Mouse (Mus musculus): ENCODE data around the gene Tmem26.

Tmem26 gene

GRCm38 (mm10) chr10:68759238-68759637, 35.8 kb downstream of the Tmem26 start:
- DNase-seq, result no peak

- no peak for DNase-seq
These were observed 36.3 kb downstream of the Tmem26 start for GRCm38 (mm10) chr10:68759789-68760188.

DNA sequence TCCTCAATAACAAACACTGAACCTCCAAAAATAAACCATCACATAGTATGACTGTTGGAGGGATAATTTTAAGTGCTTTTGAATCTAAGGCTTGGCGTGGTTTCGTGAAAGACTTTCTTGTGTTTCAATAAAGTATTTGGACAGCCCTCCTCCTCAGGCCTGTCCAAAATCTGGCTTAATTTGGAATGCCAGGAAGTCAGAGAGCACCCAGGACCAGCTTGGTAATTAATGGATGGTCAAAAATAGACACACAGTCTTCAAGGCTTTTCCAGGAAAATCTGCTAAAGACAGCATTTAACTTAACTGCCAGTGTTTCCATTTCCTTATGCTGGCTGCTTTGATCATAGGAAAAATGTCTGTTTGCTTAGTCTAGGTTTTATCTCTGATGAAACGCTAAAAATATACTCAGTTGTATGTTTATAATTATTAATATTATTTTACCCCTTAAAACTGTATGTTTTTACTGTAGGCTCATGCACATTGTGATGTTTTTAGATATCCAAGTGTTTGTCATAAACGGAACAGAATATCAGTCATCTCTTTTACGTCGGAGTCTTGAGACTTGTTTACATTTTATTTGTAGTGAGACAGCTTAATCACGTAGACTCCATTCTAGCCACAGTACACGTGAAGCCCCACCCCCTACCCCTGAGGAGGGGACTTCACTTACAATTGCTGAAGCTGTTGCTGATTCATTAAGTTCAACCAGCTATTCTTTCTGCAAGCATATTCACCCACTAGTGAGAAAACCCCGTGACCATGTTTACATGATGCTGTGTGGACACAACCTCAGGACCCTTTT, 57.8 kb downstream of the Tmem26 start:
- no peak for DNase-seq

- no peak for DNase-seq
These were observed 59.3 kb downstream of the Tmem26 start for GRCm38 (mm10) chr10:68782724-68783123.

DNA sequence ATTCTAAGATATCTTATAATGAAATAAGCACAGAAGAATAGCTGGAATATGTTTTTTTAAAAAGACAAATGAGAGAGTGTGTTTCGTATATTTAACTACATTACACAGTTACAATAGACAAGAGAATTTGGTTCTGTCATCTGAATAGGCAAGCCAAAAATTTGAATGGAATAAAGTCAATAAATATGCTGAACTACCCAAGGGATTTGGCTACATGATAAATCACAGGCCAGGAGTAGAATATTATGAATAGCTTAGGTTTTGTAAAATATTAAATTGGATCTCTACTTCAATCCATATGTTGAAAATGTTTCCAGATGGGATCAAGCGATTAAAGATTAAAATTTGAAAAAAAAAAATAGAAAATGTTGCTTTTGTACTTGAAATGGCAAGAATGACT, 60.4 kb downstream of the Tmem26 start:
- no peak for DNase-seq

DNA sequence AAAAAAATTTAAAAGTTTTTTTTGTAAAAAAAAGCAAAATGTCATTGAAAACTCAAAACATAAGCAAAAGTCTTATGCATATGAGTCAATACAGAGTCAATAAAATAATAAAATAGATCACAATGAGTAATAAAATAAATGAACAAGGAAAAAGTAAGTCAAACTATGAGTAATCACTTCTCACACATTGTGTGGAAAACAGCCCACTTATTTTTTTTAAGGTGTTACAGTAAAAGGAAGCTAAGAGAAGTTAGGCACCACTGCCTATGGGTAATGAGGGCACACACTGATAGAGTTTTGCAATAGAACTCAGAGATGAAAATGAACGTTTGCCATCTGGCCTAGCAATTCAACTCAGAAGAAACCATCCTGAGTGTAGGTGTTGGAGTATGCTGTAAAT, 61.0 kb downstream of the Tmem26 start:
- DNase-seq, result no peak

- no peak for DNase-seq
These were observed 72.0 kb downstream of the Tmem26 start for GRCm38 (mm10) chr10:68795466-68795865.

DNA sequence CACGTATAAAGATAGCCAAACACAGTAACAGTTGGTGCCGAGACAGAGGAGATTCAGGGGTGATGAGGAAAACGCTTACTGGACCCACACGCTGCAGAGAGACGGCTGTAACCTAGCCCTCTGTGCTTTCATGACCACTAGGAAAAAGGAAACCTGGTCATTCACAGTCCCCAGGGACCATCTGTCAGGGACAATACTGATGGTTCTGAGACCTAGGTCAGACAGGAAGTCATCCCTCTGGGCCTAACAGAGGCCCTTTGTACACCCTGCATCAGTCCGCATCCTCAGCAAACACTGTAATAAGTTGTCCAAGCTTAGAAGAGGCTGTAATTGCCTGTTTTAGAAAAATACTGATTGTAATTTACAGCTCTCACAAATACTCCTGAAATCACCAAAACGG, 76.4 kb downstream of the Tmem26 start:
- no peak for DNase-seq

- no peak for DNase-seq
These were observed 76.9 kb downstream of the Tmem26 start for GRCm38 (mm10) chr10:68800339-68800738.

DNA sequence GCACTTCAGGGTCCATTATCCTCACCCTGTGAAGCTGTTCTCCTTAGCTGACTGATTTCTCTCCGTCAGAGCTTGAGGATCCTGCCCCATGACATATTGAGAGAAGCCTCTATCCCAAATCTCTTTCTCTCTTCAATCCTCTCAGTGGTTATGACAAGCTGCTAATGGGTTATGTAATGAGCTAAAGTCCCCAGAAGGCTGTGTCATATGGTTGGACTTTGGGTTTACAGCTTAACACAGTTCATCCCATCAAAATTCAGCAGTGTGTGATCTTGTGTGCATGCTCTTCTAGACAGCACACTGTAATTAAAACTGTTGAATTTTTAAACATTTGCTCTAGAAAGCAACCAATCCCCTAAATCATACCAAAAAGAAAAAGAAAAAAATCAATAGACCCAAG, 82.9 kb downstream of the Tmem26 start:
- DNase-seq, result no peak

- DNase-seq, result no peak
These were observed 87.5 kb downstream of the Tmem26 start for GRCm38 (mm10) chr10:68810958-68811357.

DNA sequence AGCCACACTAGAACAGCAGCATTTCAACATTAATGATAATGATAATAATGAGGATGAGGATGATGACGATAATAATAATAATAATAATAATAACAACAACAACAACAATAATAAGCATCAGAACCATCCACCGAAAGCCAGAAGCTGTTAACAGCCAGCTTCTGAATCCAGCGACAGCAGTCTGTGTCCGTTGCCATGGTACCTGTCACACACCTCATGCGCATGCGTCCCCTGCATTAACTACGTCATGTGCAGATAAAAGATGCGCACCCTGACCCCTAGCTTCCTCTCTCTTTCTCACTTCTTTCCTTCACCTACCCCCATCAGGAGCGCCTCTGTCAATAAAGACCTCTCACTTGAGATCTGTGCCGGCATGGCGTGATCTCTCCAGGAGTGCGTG, 89.3 kb downstream of the Tmem26 start:
- no peak for DNase-seq

- no peak for DNase-seq
These were observed 93.8 kb downstream of the Tmem26 start for GRCm38 (mm10) chr10:68817281-68817680.

DNA sequence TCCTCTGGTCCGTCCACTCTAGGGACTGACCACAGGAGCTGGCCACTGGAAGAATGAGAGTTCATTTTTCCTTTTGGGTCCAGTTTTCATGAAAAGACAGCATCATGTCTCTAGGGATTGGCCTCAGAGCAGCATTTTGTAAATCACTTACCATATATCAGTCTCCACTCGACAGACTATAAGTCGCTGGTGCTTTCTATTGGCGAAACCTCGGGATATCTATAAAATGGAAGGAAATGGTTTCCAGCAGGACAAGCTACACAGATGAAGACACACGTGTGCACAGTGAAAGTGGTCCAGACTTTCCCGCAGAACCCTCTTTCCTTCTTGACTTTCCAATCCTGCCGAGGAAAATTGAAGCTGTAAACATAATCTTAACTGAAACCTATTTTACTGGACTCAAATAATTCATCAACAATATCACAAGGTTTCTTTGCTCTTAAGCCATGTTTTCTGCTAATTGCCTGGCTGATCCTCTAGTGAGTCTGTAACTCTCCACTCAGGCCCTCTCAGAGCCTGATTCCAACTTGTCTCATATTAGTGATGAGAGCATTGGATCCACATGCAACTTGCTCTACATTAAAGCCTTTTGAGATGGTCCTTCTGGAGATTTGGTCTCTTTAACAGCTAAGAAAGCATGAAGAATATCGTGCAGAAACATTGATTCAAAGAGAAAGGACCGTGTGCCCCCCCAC, 94.8 kb downstream of the Tmem26 start:
- no peak for DNase-seq

GRCm38 (mm10) chr10:68824519-68824918, 101.1 kb downstream of the Tmem26 start:
- no peak for DNase-seq
